Mouse (Mus musculus) forebrain, postnatal 0 days (tissue): ENCODE measurements at regions not wholly inside any gene's neighbourhood (a gene's known extent, or its start where the extent isn't known, plus 50 kb on each side); places are given as distances from the start of the nearest gene placed in this dataset.

Experiments used
- ATAC-seq: fragments of 200-750 bp; cut with Nextera tagmentation; 2 replicates; pipeline ENCODE4 v1.8.0; 2017; ENCODE audit warnings: mild to moderate bottlenecking, moderate library complexity
- DNase-seq: peaks from one replicate; pipeline ENCODE4 v3.0.0-alpha.2; 2015
- H3K27ac ChIP-seq: fragments of 300-500 bp; sonication (generic); 2 replicates; pipeline ENCODE4 v1.5.1; 2014; ENCODE audit warnings: low read depth, mild to moderate bottlenecking, antibody characterized with exemption, low read length, moderate library complexity, mixed read lengths
- H3K27me3 ChIP-seq: fragments of 300-500 bp; sonication (generic); 2 replicates; pipeline ENCODE4 v1.6.1; 2014; ENCODE audit warnings: mild to moderate bottlenecking, low read length, mixed read lengths; ENCODE audit not compliant: insufficient read depth
- H3K36me3 ChIP-seq: fragments of 300-500 bp; sonication (generic); 2 replicates; pipeline ENCODE4 v1.6.1; 2014; ENCODE audit warnings: mild to moderate bottlenecking, moderate library complexity; ENCODE audit not compliant: insufficient read depth
- H3K4me1 ChIP-seq: fragments of 300-500 bp; sonication (generic); 2 replicates; pipeline ENCODE4 v1.6.1; 2014; ENCODE audit warnings: antibody characterized with exemption; ENCODE audit not compliant: insufficient read depth
- H3K4me2 ChIP-seq: fragments of 300-500 bp; sonication (generic); 2 replicates; pipeline ENCODE4 v1.6.1; 2014; ENCODE audit warnings: low read depth, mild to moderate bottlenecking, moderate library complexity
- H3K4me3 ChIP-seq: fragments of 300-500 bp; sonication (generic); 2 replicates; pipeline ENCODE4 v1.5.1; 2014; ENCODE audit warnings: low read depth, low read length, mixed read lengths
- H3K9ac ChIP-seq: fragments of 300-500 bp; sonication (generic); 2 replicates; pipeline ENCODE4 v1.6.1; 2014; ENCODE audit warnings: mild to moderate bottlenecking
- H3K9me3 ChIP-seq: fragments of 300-500 bp; sonication (generic); 2 replicates; pipeline ENCODE4 v1.6.1; 2016; ENCODE audit warnings: low read length
- CTCF ChIP-seq: sonication (generic); IDR thresholded peaks from 2 replicates; pipeline ENCODE4 v1.5.1; 2016; ENCODE audit warnings: antibody characterized with exemption, control low read depth, low read depth
- WGBS: fragments of 180-500 bp; shearing (Covaris S2); extraction: QIAGEN DNeasy Blood & Tissue Kit; methylation state at CpG from one replicate; pipeline ENCODE4 v1.1.7; 2014; 5-methylcytosine and 5-hydroxymethylcytosine counted together

- Histone ChIP-seq H3K27ac (no peak overlapping the region), H3K4me1 (no peaks in the 10 kb centered on the region), H3K36me3 (no peaks in the 10 kb centered on the region), H3K27me3 (no peaks in the 10 kb centered on the region), H3K4me2 (no peak overlapping the region), H3K9me3 (no peaks in the 10 kb centered on the region), H3K9ac (no peak overlapping the region), H3K4me3 (no peak overlapping the region)
- DNase-seq, result no peak
- no peak for TF ChIP-seq CTCF
- 43% methylated on average over 3 of the region's 3 CpGs for WGBS
- no peak for ATAC-seq
Measured at GRCm38 (mm10) chrX:133505683-133506082, 183.1 kb downstream of the Pcdh19 start.

- H3K4me1 ChIP-seq, result no peaks in the 10 kb centered on the region
- no peak overlapping the region for H3K4me2 ChIP-seq
- no peak overlapping the region for H3K4me3 ChIP-seq
- WGBS, result 77% methylated on average over 1 of the region's 1 CpGs
- no peak for ATAC-seq
- no peaks in the 10 kb centered on the region for H3K36me3 ChIP-seq
- no peak overlapping the region for H3K9ac ChIP-seq
- no peak overlapping the region for H3K27ac ChIP-seq
- no peaks in the 10 kb centered on the region for H3K9me3 ChIP-seq
- DNase-seq, result no peak
- no peak for TF ChIP-seq CTCF
- H3K27me3 ChIP-seq, result no peaks in the 10 kb centered on the region
Measured at GRCm38 (mm10) chrX:133461867-133462266, 226.9 kb downstream of the Pcdh19 start.

GRCm38 (mm10) chrX:133447417-133447816, 241.4 kb downstream of the Pcdh19 start:
- no peaks in the 10 kb centered on the region for H3K27me3 ChIP-seq
- no peaks in the 10 kb centered on the region for H3K9me3 ChIP-seq
- DNase-seq (no peak), ATAC-seq (no peak)
- H3K4me2 ChIP-seq, result no peak overlapping the region
- no peak overlapping the region for H3K27ac ChIP-seq
- H3K4me1 ChIP-seq, result no peaks in the 10 kb centered on the region
- H3K4me3 ChIP-seq, result no peak overlapping the region
- H3K36me3 ChIP-seq, result no peaks in the 10 kb centered on the region
- no peak for TF ChIP-seq CTCF
- no peak overlapping the region for H3K9ac ChIP-seq

- no peak for TF ChIP-seq CTCF
- no peaks in the 10 kb centered on the region for H3K36me3 ChIP-seq
- H3K4me1 ChIP-seq, result no peaks in the 10 kb centered on the region
- H3K9me3 ChIP-seq, result no peaks in the 10 kb centered on the region
- no peak overlapping the region for H3K9ac ChIP-seq
- 69% methylated on average over 3 of the region's 3 CpGs for WGBS
- H3K4me3 ChIP-seq, result no peak overlapping the region
- DNase-seq (peak; percentile 62), ATAC-seq (peak; percentile 82)
- H3K4me2 ChIP-seq, result no peak overlapping the region
- H3K27me3 ChIP-seq, result no peaks in the 10 kb centered on the region
- H3K27ac ChIP-seq, result no peak overlapping the region
Measured at GRCm38 (mm10) chrX:133402446-133402845, 286.3 kb downstream of the Pcdh19 start.

- Histone ChIP-seq H3K4me2 (no peak overlapping the region), H3K4me3 (no peak overlapping the region), H3K9me3 (no peaks in the 10 kb centered on the region), H3K27ac (no peak overlapping the region), H3K4me1 (no peaks in the 10 kb centered on the region), H3K27me3 (no peaks in the 10 kb centered on the region), H3K9ac (no peak overlapping the region), H3K36me3 (no peaks in the 10 kb centered on the region)
- TF ChIP-seq CTCF, result no peak
- no peak for DNase-seq
- ATAC-seq, result no peak
Measured at GRCm38 (mm10) chrX:133387791-133388190, 301.0 kb downstream of the Pcdh19 start.

GRCm38 (mm10) chrX:133373960-133374359, 314.8 kb downstream of the Pcdh19 start:
- DNase-seq, result no peak
- Histone ChIP-seq H3K4me1 (no peaks in the 10 kb centered on the region), H3K4me3 (no peak overlapping the region), H3K27ac (no peak overlapping the region), H3K4me2 (no peak overlapping the region), H3K36me3 (no peaks in the 10 kb centered on the region), H3K9ac (no peak overlapping the region), H3K27me3 (no peaks in the 10 kb centered on the region), H3K9me3 (no peaks in the 10 kb centered on the region)
- ATAC-seq, result no peak
- 45% methylated on average over 1 of the region's 1 CpGs for WGBS
- no peak for TF ChIP-seq CTCF

GRCm38 (mm10) chrX:133373047-133373446, 315.7 kb downstream of the Pcdh19 start:
- H3K9me3 ChIP-seq, result no peaks in the 10 kb centered on the region
- ATAC-seq, result no peak
- WGBS, result 28% methylated on average over 2 of the region's 2 CpGs
- no peak overlapping the region for H3K9ac ChIP-seq
- TF ChIP-seq CTCF, result no peak
- no peak overlapping the region for H3K4me2 ChIP-seq
- no peak overlapping the region for H3K27ac ChIP-seq
- no peaks in the 10 kb centered on the region for H3K4me1 ChIP-seq
- H3K36me3 ChIP-seq, result no peaks in the 10 kb centered on the region
- H3K27me3 ChIP-seq, result no peaks in the 10 kb centered on the region
- no peak overlapping the region for H3K4me3 ChIP-seq
- no peak for DNase-seq

GRCm38 (mm10) chrX:133372411-133372810, 316.4 kb downstream of the Pcdh19 start:
- no peaks in the 10 kb centered on the region for H3K4me1 ChIP-seq
- H3K27me3 ChIP-seq, result no peaks in the 10 kb centered on the region
- H3K36me3 ChIP-seq, result no peaks in the 10 kb centered on the region
- no peak overlapping the region for H3K4me3 ChIP-seq
- H3K4me2 ChIP-seq, result no peak overlapping the region
- H3K9ac ChIP-seq, result no peak overlapping the region
- WGBS, result 89% methylated on average over 1 of the region's 1 CpGs
- DNase-seq (no peak), ATAC-seq (no peak)
- H3K9me3 ChIP-seq, result no peaks in the 10 kb centered on the region
- H3K27ac ChIP-seq, result no peak overlapping the region
- no peak for TF ChIP-seq CTCF
